Mouse (Mus musculus) embryonic facial prominence, embryonic 13.5 days (tissue): ENCODE measurements at regions not wholly inside any gene's neighbourhood (a gene's known extent, or its start where the extent isn't known, plus 50 kb on each side); places are given as distances from the start of the nearest gene placed in this dataset.

ENCODE experiments used
- ATAC-seq: fragments of 200-750 bp; cut with Nextera tagmentation; 2 replicates; pipeline ENCODE4 v1.8.0; 2017; ENCODE audit warnings: low read depth; ENCODE audit not compliant: insufficient number of reproducible peaks, insufficient read depth, low FRiP score, low TSS enrichment
- H3K27ac ChIP-seq: fragments of 300-500 bp; sonication (generic); 2 replicates; pipeline ENCODE4 v1.5.1; 2015; ENCODE audit warnings: moderate library complexity, mild to moderate bottlenecking, inconsistent platforms
- H3K27me3 ChIP-seq: fragments of 300-500 bp; sonication (generic); 2 replicates; pipeline ENCODE4 v1.6.1; 2015; ENCODE audit warnings: mild to moderate bottlenecking, inconsistent platforms
- H3K36me3 ChIP-seq: fragments of 300-500 bp; sonication (generic); 2 replicates; pipeline ENCODE4 v1.6.1; 2015; ENCODE audit warnings: mild to moderate bottlenecking, inconsistent platforms
- H3K4me1 ChIP-seq: fragments of 300-500 bp; sonication (generic); 2 replicates; pipeline ENCODE4 v1.6.1; 2015; ENCODE audit warnings: inconsistent platforms
- H3K4me2 ChIP-seq: fragments of 300-500 bp; sonication (generic); 2 replicates; pipeline ENCODE4 v1.6.1; 2015; ENCODE audit warnings: moderate library complexity, mild to moderate bottlenecking, inconsistent platforms
- H3K4me3 ChIP-seq: fragments of 300-500 bp; sonication (generic); 2 replicates; pipeline ENCODE4 v1.5.1; 2015; ENCODE audit warnings: mild to moderate bottlenecking, inconsistent platforms
- H3K9ac ChIP-seq: fragments of 300-500 bp; sonication (generic); 2 replicates; pipeline ENCODE4 v1.6.1; 2015; ENCODE audit warnings: mild to moderate bottlenecking, inconsistent platforms
- H3K9me3 ChIP-seq: fragments of 300-500 bp; sonication (generic); 2 replicates; pipeline ENCODE4 v1.6.1; 2016; ENCODE audit warnings: inconsistent platforms
- WGBS: fragments of 180-500 bp; shearing (Covaris S2); methylation state at CpG from one replicate; pipeline ENCODE4 v1.1.7; 2015; ENCODE audit warnings: mixed read lengths; 5-methylcytosine and 5-hydroxymethylcytosine counted together

- no peak overlapping the region for H3K4me2 ChIP-seq
- ATAC-seq: no peak
- H3K27me3 ChIP-seq: no peaks in the 10 kb centered on the region
- H3K9me3 ChIP-seq: no peaks in the 10 kb centered on the region
- WGBS: 73% methylated on average over 6 of the region's 6 CpGs
- no peak overlapping the region for H3K9ac ChIP-seq
- H3K27ac ChIP-seq: no peak overlapping the region
- no peaks in the 10 kb centered on the region for H3K36me3 ChIP-seq
- no peak overlapping the region for H3K4me3 ChIP-seq
- no peaks in the 10 kb centered on the region for H3K4me1 ChIP-seq
Measured at GRCm38 (mm10) chr4:31052077-31052677, 911.7 kb upstream of the Map3k7 start.

GRCm38 (mm10) chr4:31076236-31076635, 887.7 kb upstream of the Map3k7 start:
- no peak overlapping the region for H3K4me3 ChIP-seq
- H3K9me3 ChIP-seq: no peaks in the 10 kb centered on the region
- 84% methylated on average over 3 of the region's 3 CpGs for WGBS
- H3K27me3 ChIP-seq: no peaks in the 10 kb centered on the region
- H3K9ac ChIP-seq: no peak overlapping the region
- H3K4me2 ChIP-seq: no peak overlapping the region
- no peak overlapping the region for H3K27ac ChIP-seq
- no peaks in the 10 kb centered on the region for H3K4me1 ChIP-seq
- no peak for ATAC-seq
- H3K36me3 ChIP-seq: no peaks in the 10 kb centered on the region

GRCm38 (mm10) chr4:31121586-31121985, 842.3 kb upstream of the Map3k7 start:
- Histone ChIP-seq H3K9me3 (no peaks in the 10 kb centered on the region), H3K9ac (no peak overlapping the region), H3K27ac (no peak overlapping the region), H3K27me3 (no peaks in the 10 kb centered on the region), H3K4me3 (no peak overlapping the region), H3K36me3 (no peaks in the 10 kb centered on the region), H3K4me2 (no peak overlapping the region), H3K4me1 (no peaks in the 10 kb centered on the region)
- WGBS: 81% methylated on average over 8 of the region's 8 CpGs
- no peak for ATAC-seq

GRCm38 (mm10) chr4:31143166-31143565, 820.7 kb upstream of the Map3k7 start:
- Histone ChIP-seq H3K9me3 (no peaks in the 10 kb centered on the region), H3K36me3 (no peaks in the 10 kb centered on the region), H3K27ac (no peak overlapping the region), H3K27me3 (no peaks in the 10 kb centered on the region), H3K4me3 (no peak overlapping the region), H3K4me1 (no peaks in the 10 kb centered on the region), H3K9ac (no peak overlapping the region), H3K4me2 (no peak overlapping the region)
- no peak for ATAC-seq
- WGBS: 67% methylated on average over 1 of the region's 1 CpGs

GRCm38 (mm10) chr4:31167431-31167830, 796.5 kb upstream of the Map3k7 start:
- Histone ChIP-seq H3K4me1 (no peaks in the 10 kb centered on the region), H3K27ac (no peak overlapping the region), H3K36me3 (no peaks in the 10 kb centered on the region), H3K9ac (no peak overlapping the region), H3K9me3 (no peaks in the 10 kb centered on the region), H3K4me2 (no peak overlapping the region), H3K27me3 (no peaks in the 10 kb centered on the region), H3K4me3 (no peak overlapping the region)
- no peak for ATAC-seq
- 58% methylated on average over 4 of the region's 4 CpGs for WGBS

- Histone ChIP-seq H3K36me3 (no peaks in the 10 kb centered on the region), H3K9me3 (no peaks in the 10 kb centered on the region), H3K4me1 (no peaks in the 10 kb centered on the region), H3K4me2 (no peak overlapping the region), H3K27me3 (no peaks in the 10 kb centered on the region), H3K27ac (no peak overlapping the region), H3K9ac (no peak overlapping the region), H3K4me3 (no peak overlapping the region)
- 77% methylated on average over 4 of the region's 4 CpGs for WGBS
- no peak for ATAC-seq
Measured at GRCm38 (mm10) chr4:31168357-31168756, 795.5 kb upstream of the Map3k7 start.

GRCm38 (mm10) chr4:31171190-31171589, 792.7 kb upstream of the Map3k7 start:
- Histone ChIP-seq H3K4me3 (no peak overlapping the region), H3K4me1 (no peaks in the 10 kb centered on the region), H3K4me2 (no peak overlapping the region), H3K9ac (no peak overlapping the region), H3K36me3 (no peaks in the 10 kb centered on the region), H3K27me3 (no peaks in the 10 kb centered on the region), H3K9me3 (no peaks in the 10 kb centered on the region), H3K27ac (no peak overlapping the region)
- no peak for ATAC-seq
- WGBS: 86% methylated on average over 3 of the region's 3 CpGs

- no peak overlapping the region for H3K9ac ChIP-seq
- H3K4me1 ChIP-seq: no peaks in the 10 kb centered on the region
- H3K4me2 ChIP-seq: no peak overlapping the region
- H3K27me3 ChIP-seq: no peaks in the 10 kb centered on the region
- no peaks in the 10 kb centered on the region for H3K36me3 ChIP-seq
- ATAC-seq: no peak
- no peaks in the 10 kb centered on the region for H3K9me3 ChIP-seq
- no peak overlapping the region for H3K27ac ChIP-seq
- H3K4me3 ChIP-seq: no peak overlapping the region
Measured at GRCm38 (mm10) chr4:31197852-31198251, 766.0 kb upstream of the Map3k7 start.

- WGBS: 69% methylated on average over 3 of the region's 3 CpGs
- no peak for ATAC-seq
- H3K4me1 ChIP-seq: no peaks in the 10 kb centered on the region
Measured at GRCm38 (mm10) chr4:31203286-31203685, 760.6 kb upstream of the Map3k7 start.

GRCm38 (mm10) chr4:31205332-31205970, 758.4 kb upstream of the Map3k7 start:
- no peak overlapping the region for H3K9ac ChIP-seq
- no peak for ATAC-seq
- no peak overlapping the region for H3K27ac ChIP-seq
- H3K36me3 ChIP-seq: no peaks in the 10 kb centered on the region
- no peaks in the 10 kb centered on the region for H3K4me1 ChIP-seq
- no peak overlapping the region for H3K4me3 ChIP-seq
- WGBS: 84% methylated on average over 14 of the region's 14 CpGs
- no peak overlapping the region for H3K4me2 ChIP-seq
- H3K9me3 ChIP-seq: no peaks in the 10 kb centered on the region
- no peaks in the 10 kb centered on the region for H3K27me3 ChIP-seq

More at GRCm38 (mm10) chr4:31203286-31203685, 760.6 kb upstream of the Map3k7 start:
- Histone ChIP-seq H3K4me3 (no peak overlapping the region), H3K9me3 (no peaks in the 10 kb centered on the region), H3K9ac (no peak overlapping the region), H3K27me3 (no peaks in the 10 kb centered on the region), H3K27ac (no peak overlapping the region), H3K4me2 (no peak overlapping the region), H3K36me3 (no peaks in the 10 kb centered on the region)

GRCm38 (mm10) chr4:31225741-31226140, 738.2 kb upstream of the Map3k7 start:
- no peak for ATAC-seq
- H3K27ac ChIP-seq: no peak overlapping the region

GRCm38 (mm10) chr4:31268825-31269495, 694.9 kb upstream of the Map3k7 start:
- Histone ChIP-seq H3K4me3 (no peak overlapping the region), H3K27ac (no peak overlapping the region), H3K27me3 (no peaks in the 10 kb centered on the region), H3K4me1 (no peaks in the 10 kb centered on the region), H3K36me3 (no peaks in the 10 kb centered on the region), H3K9me3 (no peaks in the 10 kb centered on the region), H3K4me2 (no peak overlapping the region), H3K9ac (no peak overlapping the region)
- no peak for ATAC-seq
- WGBS: 72% methylated on average over 3 of the region's 3 CpGs

More at GRCm38 (mm10) chr4:31225741-31226140, 738.2 kb upstream of the Map3k7 start:
- H3K36me3 ChIP-seq: no peaks in the 10 kb centered on the region
- H3K4me3 ChIP-seq: no peak overlapping the region
- H3K27me3 ChIP-seq: no peaks in the 10 kb centered on the region
- WGBS: 74% methylated on average over 2 of the region's 2 CpGs
- H3K9ac ChIP-seq: no peak overlapping the region
- no peaks in the 10 kb centered on the region for H3K9me3 ChIP-seq
- no peak overlapping the region for H3K4me2 ChIP-seq
- H3K4me1 ChIP-seq: no peaks in the 10 kb centered on the region
